Mouse (Mus musculus): ENCODE data around the gene Ppp1r37. TPM values are rescaled to one million over a fixed set of nuclear protein-coding genes. Genes with fewer than 3 reads are reported as not detected.

The Ppp1r37 gene
- 1 to 10 TPM; 1.9 to 2.8 TPM for polyA plus RNA-seq (2017; shearing (Covaris generic))

DNA sequence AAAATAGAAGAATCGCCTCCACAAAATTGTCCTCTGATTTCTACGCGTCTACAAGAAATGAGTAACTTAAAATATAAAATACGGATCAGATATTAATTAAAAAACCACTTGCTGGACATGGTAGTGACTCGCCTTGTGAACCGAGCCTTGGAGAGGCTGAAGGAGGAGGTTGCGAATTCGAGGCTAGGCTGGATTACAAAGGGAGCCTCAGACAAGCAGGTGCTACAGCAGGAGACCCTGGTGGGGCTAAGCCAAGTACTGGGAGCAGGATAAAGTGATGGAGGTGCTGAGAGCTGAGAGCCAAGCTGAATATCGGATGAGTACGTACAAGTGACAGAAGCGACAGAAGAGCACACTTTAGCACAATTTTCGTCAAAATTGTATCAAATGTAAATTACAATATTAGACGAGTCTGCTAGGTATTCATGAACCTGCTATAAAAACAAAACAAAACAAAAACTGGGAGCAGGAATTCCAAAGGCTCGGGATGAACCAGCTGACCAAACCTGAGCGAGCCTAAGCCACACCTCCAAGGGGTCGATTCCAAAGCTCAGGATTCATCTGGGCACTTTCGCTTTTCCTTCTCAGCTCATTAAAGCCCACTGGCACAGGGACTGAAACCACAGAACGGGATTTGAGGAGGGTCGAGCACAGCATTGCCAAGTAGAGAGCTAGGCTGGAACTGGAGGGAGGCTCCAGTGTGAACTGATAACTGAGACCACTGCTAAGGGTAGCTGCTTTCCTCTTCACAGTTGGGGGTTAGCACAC is at the start of gene Ppp1r37:
Gene Ppp1r37, minus strand, starts transcription at position 434 of the 768 bp plus-strand sequence.
- no peak for ATAC-seq

GRCm38 (mm10) chr7:19610969-19611368 is 48.1 kb upstream of the Ppp1r37 start:
- ATAC-seq, result no peak

- ATAC-seq, result no peak
Observed at GRCm38 (mm10) chr7:19609641-19610332, 46.9 kb upstream of the Ppp1r37 start.

DNA sequence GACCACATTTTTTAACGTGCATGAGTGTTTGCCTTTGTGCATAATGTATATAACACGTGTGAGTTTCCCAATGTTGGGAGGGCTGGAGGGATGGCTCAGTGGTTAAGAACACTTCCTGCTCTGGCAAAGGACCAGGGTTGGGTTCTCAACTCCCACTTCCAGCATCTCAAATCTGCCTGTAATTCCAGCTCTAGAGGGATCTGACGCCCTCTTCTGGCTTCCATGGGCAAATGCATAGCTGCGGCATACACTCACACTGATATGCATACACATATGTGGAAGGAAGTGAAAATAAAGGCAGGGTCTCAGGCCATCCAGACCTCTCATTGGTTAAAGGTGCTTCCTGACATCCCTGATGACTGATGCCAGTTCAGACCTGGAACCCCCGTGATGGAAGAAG is 44.4 kb upstream of the Ppp1r37 start:
- no peak for ATAC-seq

DNA sequence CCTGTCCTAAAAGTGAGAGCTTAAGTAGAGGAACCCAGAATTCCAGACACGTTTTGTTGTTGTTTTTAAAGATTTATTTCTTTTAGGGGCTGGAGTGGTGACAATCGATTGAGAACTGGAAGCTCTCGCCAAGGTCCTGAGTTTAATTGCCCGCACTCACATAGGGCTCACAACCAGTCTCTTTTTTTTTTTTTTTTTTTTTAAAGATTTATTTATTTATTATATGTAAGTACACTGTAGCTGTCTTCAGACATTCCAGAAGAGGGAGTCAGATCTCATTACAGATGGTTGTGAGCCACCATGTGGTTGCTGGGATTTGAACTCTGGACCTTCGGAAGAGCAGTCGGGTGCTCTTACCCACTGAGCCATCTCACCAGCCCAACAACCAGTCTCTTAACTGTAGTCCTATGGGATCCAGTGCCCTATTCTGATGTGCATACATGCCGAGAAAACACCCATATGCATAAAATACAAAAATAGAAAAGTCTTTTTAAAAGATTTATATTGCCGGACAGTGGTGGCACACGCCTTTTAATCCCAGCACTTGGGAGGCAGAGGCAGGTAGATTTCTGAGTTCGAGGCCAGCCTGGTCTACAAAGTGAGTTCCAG is 41.8 kb upstream of the Ppp1r37 start:
- ATAC-seq, result peak; percentile 4

- peak; percentile 100 for ATAC-seq
Observed at GRCm38 (mm10) chr7:19603849-19604605, 41.2 kb upstream of the Ppp1r37 start, which contains the start of gene Clasrp. Gene Clasrp (minus strand): TSS chr7:19604486.

DNA sequence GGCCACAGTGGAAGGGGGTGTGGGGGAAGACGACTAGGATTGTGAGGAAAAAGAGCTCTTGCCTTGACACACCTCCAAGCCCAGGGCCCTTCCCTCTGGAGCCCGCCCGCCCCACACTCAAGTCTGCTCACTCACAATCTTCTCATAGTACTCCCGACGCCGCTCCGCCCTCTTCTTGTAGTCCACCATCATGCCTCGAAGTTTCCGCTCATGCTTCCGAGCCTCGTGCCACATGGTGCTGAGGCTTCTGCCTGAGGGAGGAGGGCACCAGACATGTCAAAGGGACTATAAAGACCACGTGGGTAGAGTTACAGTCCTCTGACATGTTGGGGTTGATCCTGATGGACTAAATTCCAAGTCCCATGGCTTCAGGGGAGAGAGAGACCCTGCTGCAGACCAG is 40.2 kb upstream of the Ppp1r37 start:
- no peak for ATAC-seq

GRCm38 (mm10) chr7:19600562-19600961 is 37.7 kb upstream of the Ppp1r37 start:
- ATAC-seq, result no peak

GRCm38 (mm10) chr7:19593061-19593730 is 30.3 kb upstream of the Ppp1r37 start:
- no peak for ATAC-seq

DNA sequence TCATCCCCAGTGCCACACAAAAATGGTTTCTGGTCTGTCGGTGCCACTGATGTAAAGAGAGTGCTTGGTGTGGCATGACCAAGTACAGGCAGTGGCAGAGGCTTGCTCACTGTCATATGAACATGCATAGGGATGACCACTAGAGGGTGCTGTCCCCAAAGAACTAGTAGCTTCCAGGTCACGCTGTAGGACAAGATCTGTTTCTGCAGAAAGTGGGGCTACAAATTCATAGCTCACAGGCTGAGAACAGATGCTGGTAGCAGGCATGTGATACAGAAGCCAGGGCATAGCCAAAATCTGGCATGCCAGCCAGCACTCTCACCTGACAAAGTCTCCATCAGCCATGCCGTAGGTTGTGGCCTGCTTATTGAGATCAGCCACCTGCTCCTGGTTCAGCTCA is 27.0 kb upstream of the Ppp1r37 start:
- ATAC-seq, result peak; percentile 84

DNA sequence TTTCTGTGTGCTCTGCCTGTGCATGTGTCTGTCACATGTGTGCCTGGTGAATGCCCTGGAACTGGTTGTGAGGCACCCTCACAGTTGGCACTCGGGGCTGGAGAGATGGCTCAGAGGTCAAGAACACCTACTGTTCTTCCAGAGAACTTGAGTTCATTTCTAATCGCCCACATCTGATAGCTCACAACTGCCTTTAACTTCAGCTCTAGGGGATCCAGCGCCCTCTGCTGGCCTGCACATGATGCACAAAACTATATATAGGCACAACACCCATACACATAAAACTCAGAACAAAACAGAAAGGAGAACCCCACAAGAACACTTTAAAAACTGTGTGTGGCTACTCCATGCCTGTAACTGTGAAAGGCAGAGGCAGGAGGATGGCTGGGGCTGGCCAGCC is 26.3 kb upstream of the Ppp1r37 start:
- ATAC-seq, result no peak

DNA sequence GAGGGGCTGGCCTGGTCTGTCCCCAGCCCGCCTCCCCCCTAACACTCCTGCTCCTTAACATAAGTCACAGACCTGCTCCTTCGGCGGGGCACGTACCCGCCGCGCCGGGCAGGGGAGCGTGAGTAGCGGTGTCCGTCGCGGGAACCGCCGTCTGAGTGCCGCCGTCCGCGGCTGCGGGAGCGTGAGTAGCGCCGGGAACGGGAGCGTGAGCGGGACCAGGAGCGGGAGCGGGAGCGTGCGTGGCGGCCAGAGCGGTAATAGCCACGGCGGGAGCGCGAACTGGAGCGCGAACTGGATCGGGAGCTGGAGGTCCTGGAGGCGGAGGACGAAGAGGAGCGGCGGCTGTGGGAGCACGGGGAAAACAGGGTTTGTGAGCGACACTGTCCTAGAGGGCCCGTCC is 23.4 kb upstream of the Ppp1r37 start:
- no peak for ATAC-seq

DNA sequence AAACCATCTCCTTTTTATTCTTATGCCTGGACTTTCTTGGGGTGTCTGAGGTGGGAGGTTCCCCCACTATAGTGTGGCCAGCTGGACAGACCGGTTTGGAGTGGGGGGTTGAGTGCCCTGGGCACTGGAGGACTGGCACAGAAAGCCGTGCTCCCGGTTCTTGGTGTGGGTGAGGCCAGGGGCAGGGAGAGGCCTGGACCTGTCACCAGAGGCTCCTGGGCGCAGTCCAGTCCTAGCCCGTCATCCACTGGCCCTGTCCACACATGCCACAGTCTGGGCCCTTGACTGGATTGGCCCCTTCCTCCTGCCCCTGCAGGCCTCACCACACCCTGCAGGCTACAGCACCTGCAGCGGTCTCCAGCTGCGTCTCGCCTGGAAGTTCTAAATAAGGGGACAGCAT is 17.8 kb upstream of the Ppp1r37 start:
- ATAC-seq, result no peak

GRCm38 (mm10) chr7:19579751-19580150 is 16.9 kb upstream of the Ppp1r37 start:
- ATAC-seq, result no peak

DNA sequence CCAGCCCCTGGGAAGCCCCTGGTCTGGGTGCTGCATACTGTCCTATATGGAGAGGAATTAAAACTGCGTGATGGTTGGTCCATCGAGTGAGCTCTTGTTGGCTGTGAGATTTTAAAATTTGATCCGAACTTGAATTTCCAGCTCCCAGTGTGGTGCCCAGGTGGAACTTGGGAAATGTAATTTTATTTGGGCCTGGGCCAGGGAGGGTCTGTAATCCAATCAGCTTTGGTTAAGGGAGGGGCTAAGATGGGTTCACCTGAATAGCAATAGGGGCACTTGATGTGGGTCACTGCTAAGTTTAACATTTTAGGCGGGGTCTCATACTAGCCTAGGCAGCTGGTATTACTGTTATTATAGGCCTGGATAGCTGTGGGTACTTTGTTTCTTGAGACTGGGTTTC is 15.6 kb upstream of the Ppp1r37 start:
- ATAC-seq, result no peak

- peak; percentile 22 for ATAC-seq
Observed at GRCm38 (mm10) chr7:19577877-19578414, 15.1 kb upstream of the Ppp1r37 start.

DNA sequence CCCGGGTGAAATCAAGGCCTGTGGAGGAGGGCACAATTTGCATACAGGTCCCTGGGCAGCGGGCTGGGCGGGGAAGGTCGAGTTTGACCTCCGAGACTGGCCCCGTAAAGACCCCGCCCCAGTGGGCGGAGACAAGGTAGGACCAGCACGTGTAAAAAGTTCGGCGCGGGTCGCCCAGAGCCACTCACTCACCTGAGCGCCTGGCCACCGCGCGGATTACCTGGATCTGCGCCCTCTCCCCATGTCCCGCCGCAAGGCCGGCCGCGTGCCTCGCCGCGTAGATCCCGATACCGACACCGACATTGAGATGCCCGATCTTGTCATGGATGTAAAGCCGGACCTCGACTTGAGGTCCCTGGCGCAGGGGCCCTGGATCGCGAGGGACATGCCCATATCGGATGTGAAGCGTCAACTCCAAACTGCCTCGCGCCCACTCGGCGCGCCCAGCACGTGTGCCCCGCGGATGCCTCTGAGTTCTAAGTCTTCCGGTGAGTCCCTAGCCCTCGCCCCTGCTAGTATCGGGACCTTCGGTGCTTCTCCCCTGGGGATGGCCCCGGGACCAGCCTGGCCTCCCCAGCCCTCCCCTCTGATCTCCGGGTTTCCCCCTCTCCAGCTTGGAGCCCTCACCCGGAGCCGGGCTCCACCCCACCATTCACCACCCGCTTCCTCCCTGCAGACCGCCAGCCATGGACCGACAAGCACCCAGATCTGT is 14.4 kb upstream of the Ppp1r37 start, which contains the start of the genes Zfp296 and Gemin7:
Gene Zfp296, plus strand, starts transcription at position 147 of the 712 bp plus-strand sequence.
Gene Gemin7, minus strand, starts transcription at position 455 of the 712 bp plus-strand sequence.
- peak; percentile 62 for ATAC-seq

DNA sequence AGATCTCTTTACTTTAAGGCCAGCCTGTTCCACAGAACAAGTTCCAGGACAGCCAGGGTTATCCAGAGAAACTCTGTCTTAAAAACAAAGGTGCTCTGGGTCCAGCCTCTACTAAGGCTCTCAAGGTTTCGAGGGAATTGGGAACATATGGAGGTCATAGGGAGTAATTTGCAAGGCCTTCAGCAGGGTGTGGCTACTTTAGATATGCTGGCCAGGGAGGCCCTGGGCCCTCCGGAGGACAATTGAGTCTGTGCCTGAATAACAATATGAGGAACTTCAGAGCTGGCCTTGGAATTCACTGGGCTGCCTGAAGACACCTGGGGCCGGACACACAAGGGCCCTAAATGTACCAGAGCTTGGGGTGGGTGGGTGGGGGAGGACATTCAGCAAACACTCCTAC is 12.7 kb upstream of the Ppp1r37 start:
- no peak for ATAC-seq

- no peak for ATAC-seq
Observed at GRCm38 (mm10) chr7:19573776-19574140, 10.9 kb upstream of the Ppp1r37 start.

- peak; percentile 80 for ATAC-seq
Observed at GRCm38 (mm10) chr7:19572926-19573775, 10.3 kb upstream of the Ppp1r37 start.
